20 mouse cellular contexts compared by ENCODE assay signal in genomic region chr4:147340876-147341275, GRCm38 (mm10). TPM values are rescaled to one million over a fixed set of nuclear protein-coding genes. Genes with fewer than 3 reads are reported as not detected.
DNase-seq lines count a peak whose midpoint lies in the region; ATAC-seq and TF ChIP-seq lines count a peak whose summit lies in the region.
"Not testable (repeated sequence)": the region's sequence is repeated elsewhere in the genome, so short reads cannot be mapped to it uniquely, and the experiment has no call there.
"Had no signal": no experiment of that assay in that cellular context is flagged by ENCODE, and none has a peak within 500 bp of the region (broad histone marks: within the 10 kb centered on the region; RNA-seq: fewer than 3 reads in every experiment).

No protein-coding gene starts in this region.

- not testable (repeated sequence) for H3K4me1 ChIP-seq in forebrain, embryonic 11.5 days (replicated peaks; ENCODE audit: control insufficient read depth, insufficient read depth, low read length); heart, embryonic 10.5 days; kidney, adult 2 months (ENCODE audit: control insufficient read depth, insufficient read depth, low read length); midbrain, embryonic 10.5 days

- H3K9me3 ChIP-seq in forebrain, embryonic 11.5 days (ENCODE audit: control insufficient read depth, low read length) = peaks cover 48% of the 10 kb centered on the region
- H3K9me3 ChIP-seq in heart, embryonic 10.5 days = peaks cover 59% of the 10 kb centered on the region
- H3K9me3 ChIP-seq in midbrain, embryonic 10.5 days (replicated peaks) = peaks cover 76% of the 10 kb centered on the region

- H3K27me3 ChIP-seq in forebrain, embryonic 11.5 days (ENCODE audit: control insufficient read depth, insufficient read depth, low read length); heart, embryonic 10.5 days (ENCODE audit: insufficient read depth, poor library complexity, severe bottlenecking); kidney, adult 2 months (replicated peaks; ENCODE audit: control insufficient read depth, insufficient read depth, low read length); midbrain, embryonic 10.5 days (ENCODE audit: low read depth, poor library complexity, severe bottlenecking): not testable (repeated sequence)

- not testable (repeated sequence) for H3K4me3 ChIP-seq in forebrain, embryonic 11.5 days (ENCODE audit: low read depth, low read length); heart, embryonic 10.5 days; kidney, adult 2 months (ENCODE audit: insufficient read depth, low read depth, low read length); midbrain, embryonic 10.5 days

- not testable (repeated sequence) for H3K36me3 ChIP-seq in forebrain, embryonic 11.5 days (ENCODE audit: control insufficient read depth, insufficient read depth, low read length); heart, embryonic 10.5 days; kidney, adult 2 months (ENCODE audit: control insufficient read depth, insufficient read depth, low read length); midbrain, embryonic 10.5 days

- peak; percentile 0 for DNase-seq in embryo, embryonic 10.5 days (ENCODE audit: low spot score)
- peak; percentile 49 for DNase-seq in forebrain, embryonic 11.5 days (ENCODE audit: low spot score)
- DNase-seq in gastrocnemius, postnatal 4 days (ENCODE audit: low spot score in 2 of 2) = peak; percentile 7 to 19
- peak; percentile 66 for DNase-seq in heart, embryonic 10.5 days (ENCODE audit: low spot score)
- peak; percentile 9 for DNase-seq in kidney, adult 2 months
- peak; percentile 5 for DNase-seq in midbrain, embryonic 10.5 days (ENCODE audit: low spot score)
- peak; percentile 1 for DNase-seq in thymus, postnatal 0 days (ENCODE audit: low spot score)

- H3K9ac ChIP-seq in forebrain, embryonic 11.5 days (ENCODE audit: low read length) = not testable (repeated sequence)

- H3K27ac ChIP-seq in forebrain, embryonic 11.5 days (ENCODE audit: low read depth, low read length); heart, embryonic 10.5 days; kidney, adult 2 months (ENCODE audit: insufficient read depth, low read depth, low read length); midbrain, embryonic 10.5 days (replicated peaks): not testable (repeated sequence)

- TF ChIP-seq CTCF in kidney, adult 2 months (conservative IDR thresholded peaks at IDR 0.05; ENCODE audit: insufficient read depth, insufficient read length, low read depth, low read length) = not testable (repeated sequence)

- H3K4me2 ChIP-seq in forebrain, embryonic 11.5 days (ENCODE audit: low read depth, low read length, severe bottlenecking) = not testable (repeated sequence)

- not testable (repeated sequence) for TF ChIP-seq POLR2A in kidney, adult 2 months (IDR thresholded peaks at IDR 0.05; ENCODE audit: low read depth, low read length)

- not testable (repeated sequence) for ATAC-seq in forebrain, embryonic 11.5 days (replicated peaks; ENCODE audit: low FRiP score)

- 90% methylated on average over 3 of the region's 3 CpGs for WGBS in forebrain, embryonic 11.5 days
- WGBS in heart, embryonic 10.5 days = 76% methylated on average over 3 of the region's 3 CpGs
- WGBS in kidney, adult 2 months = 82% methylated on average over 3 of the region's 3 CpGs
- WGBS in midbrain, embryonic 10.5 days = 89% methylated on average over 3 of the region's 3 CpGs

RNA-seq across cellular contexts. Expression of gene Zfp978, which starts 20.2 kb away (rescaled TPM):
- polyA plus RNA-seq in forebrain, embryonic 11.5 days (2014; fragmentation: Nextera tagmentation; extraction: Ambion mirVana) = 0.20 TPM in 1 of 2 replicates, not detected in the other
- total RNA-seq in gastrocnemius, postnatal 4 days (2021) = not detected
- 0.14 and 0.26 TPM in 2 replicates for polyA plus RNA-seq in heart, embryonic 10.5 days (2016; fragmentation: Nextera tagmentation; extraction: Ambion mirVana)
- not detected in 2 replicates for polyA plus RNA-seq in kidney, adult 2 months (2012; rRNA removed)
- polyA plus RNA-seq in midbrain, embryonic 10.5 days (2016; fragmentation: Nextera tagmentation; extraction: Ambion mirVana) = not detected in 2 replicates
- not detected in 2 replicates for polyA plus RNA-seq in thymus, postnatal 0 days (2015; fragmentation: Nextera tagmentation; extraction: Ambion mirVana)
- total RNA-seq: adrenal gland, postnatal 14 days had no signal
- polyA plus RNA-seq: CD4-positive, CD25-positive, alpha-beta regulatory T cell, adult 4 months; cerebellum, adult 2 months; cortical plate, adult 2 months; embryonic facial prominence, embryonic 13.5 days; embryonic facial prominence, embryonic 15.5 days; erythroblast, embryonic 14.5 days; forebrain, embryonic 12.5 days; forebrain, embryonic 14.5 days; forebrain, embryonic 16.5 days; G1E had no signal

RNA-seq across cellular contexts. Expression of gene Zfp988, which starts 35.4 kb away (rescaled TPM):
- 0.31 TPM in 1 of 2 replicates, not detected in the other for polyA plus RNA-seq in forebrain, embryonic 11.5 days (2014; fragmentation: Nextera tagmentation; extraction: Ambion mirVana)
- total RNA-seq in gastrocnemius, postnatal 4 days (2021) = not detected
- 0.11 and 0.16 TPM in 2 replicates for polyA plus RNA-seq in heart, embryonic 10.5 days (2016; fragmentation: Nextera tagmentation; extraction: Ambion mirVana)
- polyA plus RNA-seq in kidney, adult 2 months (2012; rRNA removed) = not detected in 2 replicates
- 0.06 and 0.09 TPM in 2 replicates for polyA plus RNA-seq in midbrain, embryonic 10.5 days (2016; fragmentation: Nextera tagmentation; extraction: Ambion mirVana)
- 0.48 and 0.60 TPM in 2 replicates for polyA plus RNA-seq in thymus, postnatal 0 days (2015; fragmentation: Nextera tagmentation; extraction: Ambion mirVana)
- total RNA-seq: CH12.LX had no signal
- polyA plus RNA-seq: embryonic facial prominence, embryonic 11.5 days; embryonic facial prominence, embryonic 13.5 days; embryonic facial prominence, embryonic 15.5 days; erythroblast, embryonic 14.5 days; forebrain, embryonic 14.5 days; forebrain, embryonic 16.5 days had no signal

Comparison
In these comparisons a context has a peak if more than half of its experiments do, and no peak if none do; other contexts are left out.
1. DNase-seq: peak in every context shown above with its lines; median percentile 66 in heart, embryonic 10.5 days; 49 in forebrain, embryonic 11.5 days; 13 in gastrocnemius, postnatal 4 days; 9 in kidney, adult 2 months; 5 in midbrain, embryonic 10.5 days; 1 in thymus, postnatal 0 days; 0 in embryo, embryonic 10.5 days.